13 mouse cellular contexts compared by ENCODE assay signal in the genomic region with DNA sequence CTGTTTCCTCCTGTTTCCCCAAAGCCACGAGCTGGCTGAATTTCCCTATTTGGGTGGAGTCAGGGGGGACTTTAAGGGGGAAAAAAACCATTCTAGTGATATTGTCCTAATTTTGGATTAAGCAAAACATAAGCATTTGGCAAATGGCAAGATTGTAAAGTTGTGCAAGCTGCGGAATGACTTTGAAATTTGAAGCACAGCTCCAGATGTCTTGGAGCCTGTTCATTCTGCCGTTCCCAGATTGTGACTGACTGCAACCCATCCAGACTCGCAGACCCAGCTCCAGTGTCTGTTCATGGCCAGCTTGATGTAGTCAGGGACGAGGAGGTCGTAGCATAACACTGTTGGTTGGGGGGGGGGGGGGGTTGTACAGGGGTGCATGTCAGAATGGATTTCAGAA.
DNase-seq lines count a peak whose midpoint lies in the region; ATAC-seq and TF ChIP-seq lines count a peak whose summit lies in the region.
"Had no signal": no experiment of that assay in that cellular context is flagged by ENCODE, and none has a peak within 500 bp of the region (broad histone marks: within the 10 kb centered on the region; RNA-seq: fewer than 3 reads in every experiment).

No protein-coding gene starts in this region.

- H3K9ac ChIP-seq in limb, embryonic 14.5 days (ENCODE audit: low read depth, low read length, severe bottlenecking): no peak overlapping the region
- H3K9ac ChIP-seq in hindbrain, embryonic 13.5 days: no peak overlapping the region
- H3K9ac ChIP-seq: hindbrain, embryonic 15.5 days had no signal

- peak; percentile 60; the same call in 1 of the 2 replicates for ATAC-seq in limb, embryonic 14.5 days (ENCODE audit: low FRiP score, low read depth)
- no peak for ATAC-seq in hindbrain, embryonic 13.5 days (ENCODE audit: low FRiP score)

- H3K4me3 ChIP-seq in heart, embryonic 10.5 days: no peak overlapping the region
- H3K4me3 ChIP-seq in limb, embryonic 14.5 days (replicated peaks; ENCODE audit: low read length): no peak overlapping the region
- no peak overlapping the region for H3K4me3 ChIP-seq in hindbrain, embryonic 13.5 days
- H3K4me3 ChIP-seq: hindbrain, embryonic 15.5 days had no signal

- H3K27ac ChIP-seq in heart, embryonic 10.5 days: no peak overlapping the region
- 0 out of 2 replicates have a peak overlapping the region, but pooled peaks have one; percentile 38 for H3K27ac ChIP-seq in limb, embryonic 14.5 days (replicated peaks; ENCODE audit: low read depth, low read length)
- no peak overlapping the region for H3K27ac ChIP-seq in hindbrain, embryonic 13.5 days
- H3K27ac ChIP-seq: hindbrain, embryonic 15.5 days had no signal

- no peaks in the 10 kb centered on the region for H3K36me3 ChIP-seq in heart, embryonic 10.5 days
- no peaks in the 10 kb centered on the region for H3K36me3 ChIP-seq in limb, embryonic 14.5 days (ENCODE audit: control insufficient read depth, insufficient read depth, low read length)
- no peaks in the 10 kb centered on the region for H3K36me3 ChIP-seq in hindbrain, embryonic 13.5 days
- H3K36me3 ChIP-seq: G1E; hindbrain, embryonic 15.5 days had no signal

- no peaks in the 10 kb centered on the region for H3K9me3 ChIP-seq in heart, embryonic 10.5 days
- H3K9me3 ChIP-seq in limb, embryonic 14.5 days (ENCODE audit: control insufficient read depth, low read length): no peaks in the 10 kb centered on the region
- no peaks in the 10 kb centered on the region for H3K9me3 ChIP-seq in hindbrain, embryonic 13.5 days
- H3K9me3 ChIP-seq: G1E; hindbrain, embryonic 15.5 days had no signal

- TF ChIP-seq POLR2A in limb, embryonic 14.5 days (IDR thresholded peaks at IDR 0.05; ENCODE audit: borderline replicate concordance, extremely low read depth, insufficient read depth, insufficient read length): no peak

- no peaks in the 10 kb centered on the region for H3K4me1 ChIP-seq in heart, embryonic 10.5 days
- peaks cover 7% of the 10 kb centered on the region for H3K4me1 ChIP-seq in limb, embryonic 14.5 days (ENCODE audit: control insufficient read depth, insufficient read depth, low read length)
- peaks cover 6% of the 10 kb centered on the region for H3K4me1 ChIP-seq in hindbrain, embryonic 13.5 days (replicated peaks)

- H3K4me2 ChIP-seq in limb, embryonic 14.5 days (replicated peaks; ENCODE audit: low read depth, low read length, severe bottlenecking): no peak overlapping the region
- H3K4me2 ChIP-seq in hindbrain, embryonic 13.5 days: no peak overlapping the region
- H3K4me2 ChIP-seq: hindbrain, embryonic 15.5 days had no signal

- peak; percentile 41 to 68 for DNase-seq in heart, adult 18-20 months
- no peak for DNase-seq in heart, embryonic 10.5 days (ENCODE audit: low spot score)
- DNase-seq in NIH3T3 (ENCODE audit: low read depth): peak; percentile 82
- DNase-seq in brain, adult 2 months (ENCODE audit: low read depth, low spot score): peak; percentile 37
- DNase-seq in limb, embryonic 14.5 days (ENCODE audit: low spot score): peak; percentile 78
- no peak for DNase-seq in kidney, adult 8-10 months
- DNase-seq: adrenal gland, postnatal 10 days; cerebellum, adult 9-10 months; embryo, embryonic 11 days; kidney, adult 9 months had no signal

- WGBS in heart, embryonic 10.5 days: 76% methylated on average over 6 of the region's 6 CpGs
- 12% methylated on average over 6 of the region's 6 CpGs for WGBS in limb, embryonic 14.5 days
- 86% methylated on average over 6 of the region's 6 CpGs for WGBS in hindbrain, embryonic 13.5 days

- H3K27me3 ChIP-seq in heart, embryonic 10.5 days (ENCODE audit: insufficient read depth, poor library complexity, severe bottlenecking): peaks cover 33% of the 10 kb centered on the region
- H3K27me3 ChIP-seq in limb, embryonic 14.5 days (ENCODE audit: control insufficient read depth, insufficient read depth, low read length): no peaks in the 10 kb centered on the region
- 0 out of 2 replicates have a peak, but pooled peaks cover 7% of the 10 kb centered on the region for H3K27me3 ChIP-seq in hindbrain, embryonic 13.5 days
- H3K27me3 ChIP-seq: hindbrain, embryonic 15.5 days had no signal

Comparison
In these comparisons a context has a peak if more than half of its experiments do, and no peak if none do; other contexts are left out.
1. DNase-seq: peak in heart, adult 18-20 months (2 of 2), NIH3T3 (single experiment), brain, adult 2 months (single experiment) and limb, embryonic 14.5 days (single experiment); none in heart, embryonic 10.5 days (single experiment) and kidney, adult 8-10 months (0 of 2).